Mouse (Mus musculus): ENCODE measurements around the gene Glb1.

- TF ChIP-seq CTCF (IDR thresholded peaks at IDR 0.05; ENCODE audit: borderline replicate concordance, control insufficient read depth, extremely low read depth, insufficient read depth, low read length, poor library complexity) (no peak), POLR2A (IDR thresholded peaks at IDR 0.05; ENCODE audit: control insufficient read depth, extremely low read depth, insufficient read depth, low read length, poor library complexity) (no peak)
These were observed 11.5 kb downstream of the Glb1 start for GRCm38 (mm10) chr9:114412406-114412805.
